Mouse (Mus musculus): ENCODE data around the gene Leo1. TPM values are rescaled to one million over a fixed set of nuclear protein-coding genes. Genes with fewer than 3 reads are reported as not detected.

The Leo1 gene
- 37.5 and 42.3 TPM in 2 replicates for polyA plus RNA-seq (2015; fragmentation: Nextera tagmentation; extraction: Ambion mirVana)

DNA sequence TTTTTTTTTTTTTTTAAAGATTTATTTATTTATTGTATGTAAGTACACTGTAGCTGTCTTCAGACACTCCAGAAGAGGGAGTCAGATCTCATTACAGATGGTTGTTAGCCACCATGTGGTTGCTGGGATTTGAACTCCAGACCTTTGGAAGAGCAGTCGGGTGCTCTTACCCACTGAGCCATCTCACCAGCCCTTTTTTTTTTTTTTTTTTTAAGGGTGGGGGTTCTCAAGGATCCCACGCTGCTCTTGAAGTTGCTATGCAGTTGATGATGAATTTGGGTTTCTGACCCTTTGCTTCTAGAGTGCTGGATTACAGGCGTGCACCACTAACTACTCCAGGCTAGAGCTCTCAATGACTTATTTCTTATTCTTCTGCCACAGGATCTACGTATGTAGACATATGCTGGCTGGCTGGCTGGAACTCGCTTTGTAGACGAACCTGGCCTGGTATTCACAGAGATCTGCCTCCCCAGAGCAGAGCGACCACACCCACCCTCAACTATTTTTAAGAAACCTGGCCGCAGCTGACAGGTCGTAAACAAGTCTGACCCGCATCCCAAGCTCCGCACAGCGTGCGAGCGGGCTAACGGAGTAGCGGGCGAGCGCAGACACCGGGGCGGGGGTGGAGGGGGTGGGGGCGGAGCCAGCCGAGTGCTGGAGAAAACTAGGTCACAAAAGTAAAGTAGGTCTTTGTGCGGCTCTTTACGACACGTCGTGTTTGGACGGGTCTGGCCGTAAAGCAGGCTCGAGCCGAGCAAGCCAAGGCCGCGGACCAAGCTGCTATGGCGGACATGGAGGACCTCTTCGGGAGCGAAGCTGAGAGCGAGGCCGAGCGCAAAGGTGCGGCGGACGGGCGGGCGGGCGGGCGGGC lies at the start of gene Leo1:
Leo1 (plus strand) TSS at position 729 of the 871 bp plus-strand sequence.
- peak within 1 kb of the TSS; percentile 57 for H3K9ac ChIP-seq
- H3K4me2 ChIP-seq = peak within 1 kb of the TSS; percentile 70
- 1% methylated on average over 44 of the region's 45 CpGs for WGBS
- peak within 1 kb of the TSS; percentile 88 for H3K27ac ChIP-seq
- no peaks in the 10 kb centered on the region for H3K27me3 ChIP-seq
- H3K9me3 ChIP-seq = no peaks in the 10 kb centered on the region
- ATAC-seq (ENCODE audit: insufficient number of reproducible peaks, low FRiP score, low TSS enrichment, low read depth) = peak; percentile 90
- peak within 1 kb of the TSS; percentile 77 for H3K4me3 ChIP-seq
- peaks cover 13% of the 10 kb centered on the region for H3K36me3 ChIP-seq
- peaks cover 14% of the 10 kb centered on the region for H3K4me1 ChIP-seq

DNA sequence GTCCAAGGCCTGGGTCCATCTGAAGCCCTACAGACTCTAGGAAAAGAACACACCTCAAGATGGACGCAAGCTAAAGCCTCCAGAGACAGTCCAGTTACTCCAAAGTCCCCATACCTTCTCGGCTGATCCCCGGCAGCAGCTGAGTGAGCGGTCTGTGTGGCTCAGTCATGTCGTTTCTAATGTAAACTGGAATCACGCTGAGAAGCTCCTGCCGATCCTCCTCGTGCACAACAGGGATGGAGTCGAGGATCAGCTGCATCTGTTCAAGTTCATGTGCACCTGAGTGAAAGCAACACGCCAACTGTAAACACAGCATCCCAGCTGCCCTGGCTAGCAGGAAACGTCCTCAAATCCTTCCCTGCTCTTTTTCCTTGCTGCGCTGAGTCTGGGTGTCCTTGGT lies 48.1 kb upstream of the Leo1 start:
- Histone ChIP-seq H3K4me3 (no peak overlapping the region), H3K4me1 (no peaks in the 10 kb centered on the region), H3K27ac (no peak overlapping the region), H3K9me3 (no peaks in the 10 kb centered on the region), H3K27me3 (no peaks in the 10 kb centered on the region), H3K9ac (no peak overlapping the region), H3K36me3 (peaks cover 76% of the 10 kb centered on the region), H3K4me2 (no peak overlapping the region)
- WGBS = 81% methylated on average over 12 of the region's 12 CpGs
- ATAC-seq (ENCODE audit: insufficient number of reproducible peaks, low FRiP score, low TSS enrichment, low read depth) = no peak

DNA sequence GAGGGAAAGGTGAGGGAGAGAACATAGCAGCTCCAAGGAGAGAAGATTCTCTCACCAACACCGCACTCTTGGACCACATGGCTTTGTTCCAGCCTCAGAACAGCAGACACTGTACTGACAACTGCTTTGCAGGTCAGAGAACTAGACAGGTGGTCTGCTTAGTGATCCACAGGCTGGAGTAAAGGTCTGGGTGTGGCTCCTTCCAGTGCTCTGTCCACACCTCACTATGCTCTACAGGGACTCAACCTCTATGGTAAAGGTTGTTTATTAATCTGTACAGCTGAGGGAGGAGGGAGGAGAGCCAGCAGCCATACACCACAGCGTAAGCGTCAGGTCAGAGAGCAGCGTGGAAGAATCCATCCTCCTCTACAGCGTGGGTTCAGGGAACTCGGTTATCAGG lies 45.4 kb upstream of the Leo1 start:
- Histone ChIP-seq H3K9ac (no peak overlapping the region), H3K4me1 (no peaks in the 10 kb centered on the region), H3K4me2 (no peak overlapping the region), H3K27me3 (no peaks in the 10 kb centered on the region), H3K4me3 (no peak overlapping the region), H3K27ac (no peak overlapping the region), H3K9me3 (no peaks in the 10 kb centered on the region), H3K36me3 (peaks cover 63% of the 10 kb centered on the region)
- no peak for ATAC-seq (ENCODE audit: insufficient number of reproducible peaks, low FRiP score, low TSS enrichment, low read depth)
- 89% methylated on average over 6 of the region's 6 CpGs for WGBS

DNA sequence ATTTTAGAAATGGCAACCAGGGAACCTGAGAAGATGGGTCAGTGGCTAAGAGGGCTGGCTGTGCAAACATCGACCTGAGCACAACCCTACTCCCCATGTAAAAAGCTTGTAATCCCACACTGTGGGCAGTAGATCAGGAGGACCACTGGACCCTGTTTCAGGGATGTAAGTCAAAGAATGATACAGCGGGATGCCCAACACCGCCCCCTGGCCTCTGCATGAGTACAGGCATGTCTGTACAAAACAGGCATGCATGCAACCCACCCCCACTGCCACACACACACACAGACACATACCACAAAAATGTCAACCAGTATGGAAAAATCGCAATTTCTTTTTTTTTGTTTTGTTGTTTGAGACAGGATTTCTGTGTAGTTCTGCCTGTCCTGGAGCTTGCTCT lies 42.3 kb upstream of the Leo1 start:
- H3K4me1 ChIP-seq = peaks cover 18% of the 10 kb centered on the region
- H3K9ac ChIP-seq = no peak overlapping the region
- H3K27ac ChIP-seq = no peak overlapping the region
- peaks cover 41% of the 10 kb centered on the region for H3K36me3 ChIP-seq
- no peak overlapping the region for H3K4me3 ChIP-seq
- 83% methylated on average over 4 of the region's 4 CpGs for WGBS
- no peaks in the 10 kb centered on the region for H3K27me3 ChIP-seq
- H3K9me3 ChIP-seq = no peaks in the 10 kb centered on the region
- no peak for ATAC-seq (ENCODE audit: insufficient number of reproducible peaks, low FRiP score, low TSS enrichment, low read depth)
- no peak overlapping the region for H3K4me2 ChIP-seq

DNA sequence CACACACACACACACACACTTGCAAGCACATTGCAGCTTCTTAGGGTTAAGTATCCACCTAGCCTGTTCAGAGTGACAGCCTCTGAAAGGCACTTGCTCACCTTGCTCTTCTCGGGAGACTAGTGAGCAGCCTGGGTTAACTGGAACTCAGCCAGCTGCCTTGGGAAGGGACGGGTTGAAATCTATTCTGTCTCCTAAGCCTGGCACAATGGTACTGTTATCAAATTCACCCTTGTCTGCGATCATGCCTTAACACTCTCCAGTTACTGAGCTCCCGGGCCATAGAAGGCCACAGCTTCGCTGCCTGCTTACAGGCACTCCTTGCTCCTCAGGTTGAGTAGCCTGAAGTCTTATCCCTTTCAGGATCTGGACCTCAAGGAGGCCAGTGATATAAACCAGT lies 40.7 kb upstream of the Leo1 start:
- WGBS = 71% methylated on average over 5 of the region's 5 CpGs
- Histone ChIP-seq H3K27me3 (no peaks in the 10 kb centered on the region), H3K9ac (no peak overlapping the region), H3K36me3 (peaks cover 30% of the 10 kb centered on the region), H3K27ac (no peak overlapping the region), H3K4me2 (no peak overlapping the region), H3K4me1 (peaks cover 24% of the 10 kb centered on the region), H3K9me3 (no peaks in the 10 kb centered on the region), H3K4me3 (no peak overlapping the region)
- no peak for ATAC-seq (ENCODE audit: insufficient number of reproducible peaks, low FRiP score, low TSS enrichment, low read depth)

DNA sequence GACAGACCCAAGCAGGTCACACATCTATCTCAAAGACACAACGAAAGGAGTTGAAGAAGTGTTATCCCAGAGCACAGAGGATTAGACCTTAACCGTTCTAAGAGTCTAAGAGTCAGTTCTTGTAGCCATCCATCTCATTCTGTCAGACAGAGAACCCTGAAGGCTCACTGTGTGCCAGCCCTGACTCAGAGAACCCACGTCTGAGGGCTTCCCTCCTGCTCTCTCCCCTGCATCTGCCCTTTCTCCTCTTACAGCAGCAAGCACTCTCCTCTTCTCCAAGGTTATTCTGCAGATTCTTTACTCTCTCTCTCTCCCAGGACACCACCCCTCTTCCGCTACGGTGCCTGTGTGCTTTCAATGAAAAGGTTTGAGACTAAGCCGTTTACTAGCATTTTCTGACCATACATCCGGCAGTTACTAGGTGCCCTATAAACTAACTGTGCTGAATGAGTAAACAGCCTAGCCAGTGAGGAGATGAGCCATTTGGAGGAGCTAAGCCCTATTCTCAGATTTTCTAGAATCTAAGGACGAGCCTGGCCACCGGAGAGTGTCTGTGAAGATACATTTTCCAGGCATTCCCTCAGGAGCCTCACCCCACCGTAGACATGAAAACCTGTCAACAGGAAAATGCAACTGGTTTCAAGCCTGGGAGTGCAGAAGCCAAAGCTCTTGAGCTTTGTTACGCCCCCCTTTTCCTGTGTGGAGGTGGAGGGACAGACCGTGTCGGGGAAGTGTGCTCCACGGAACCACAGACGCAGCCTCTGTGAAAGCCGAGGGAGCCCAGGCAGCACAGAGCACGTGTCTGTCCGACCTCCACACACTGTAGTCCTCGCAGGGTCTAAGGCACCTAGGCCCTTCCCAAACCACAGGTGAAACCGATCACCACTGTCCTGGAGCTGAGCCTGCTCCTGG lies 39.5 kb upstream of the Leo1 start:
- peaks cover 31% of the 10 kb centered on the region for H3K4me1 ChIP-seq
- no peaks in the 10 kb centered on the region for H3K27me3 ChIP-seq
- no peak overlapping the region for H3K27ac ChIP-seq
- no peak overlapping the region for H3K4me3 ChIP-seq
- H3K36me3 ChIP-seq = peaks cover 20% of the 10 kb centered on the region
- no peak overlapping the region for H3K9ac ChIP-seq
- no peaks in the 10 kb centered on the region for H3K9me3 ChIP-seq
- H3K4me2 ChIP-seq = no peak overlapping the region
- WGBS = 57% methylated on average over 20 of the region's 20 CpGs
- no peak for ATAC-seq (ENCODE audit: insufficient number of reproducible peaks, low FRiP score, low TSS enrichment, low read depth)

DNA sequence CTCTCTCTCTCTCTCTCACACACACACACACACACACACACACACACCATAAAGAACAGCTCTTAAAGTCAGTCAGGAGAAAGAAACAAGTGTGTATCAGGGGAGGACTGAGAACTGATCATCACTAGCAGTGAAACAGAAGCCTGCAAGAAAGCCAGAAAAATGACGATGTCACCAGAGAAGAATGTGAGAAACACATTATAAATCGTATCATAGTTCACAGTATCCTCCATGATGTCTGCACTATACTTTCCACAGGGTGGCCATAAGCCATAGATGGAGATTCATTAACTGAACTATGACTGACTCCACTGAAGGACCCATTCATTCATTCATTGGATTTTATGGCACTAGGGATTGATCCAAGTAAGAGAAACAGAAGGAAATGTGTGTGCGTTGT lies 37.8 kb upstream of the Leo1 start:
- Histone ChIP-seq H3K9me3 (no peaks in the 10 kb centered on the region), H3K27ac (no peak overlapping the region), H3K4me3 (no peak overlapping the region), H3K9ac (no peak overlapping the region), H3K4me2 (no peak overlapping the region), H3K4me1 (peaks cover 41% of the 10 kb centered on the region), H3K27me3 (no peaks in the 10 kb centered on the region), H3K36me3 (0 out of 2 replicates have a peak, but pooled peaks cover 4% of the 10 kb centered on the region)
- WGBS = 40% methylated on average over 3 of the region's 3 CpGs
- ATAC-seq (ENCODE audit: insufficient number of reproducible peaks, low FRiP score, low TSS enrichment, low read depth) = peak; percentile 43; the same call in 1 of the 2 replicates

DNA sequence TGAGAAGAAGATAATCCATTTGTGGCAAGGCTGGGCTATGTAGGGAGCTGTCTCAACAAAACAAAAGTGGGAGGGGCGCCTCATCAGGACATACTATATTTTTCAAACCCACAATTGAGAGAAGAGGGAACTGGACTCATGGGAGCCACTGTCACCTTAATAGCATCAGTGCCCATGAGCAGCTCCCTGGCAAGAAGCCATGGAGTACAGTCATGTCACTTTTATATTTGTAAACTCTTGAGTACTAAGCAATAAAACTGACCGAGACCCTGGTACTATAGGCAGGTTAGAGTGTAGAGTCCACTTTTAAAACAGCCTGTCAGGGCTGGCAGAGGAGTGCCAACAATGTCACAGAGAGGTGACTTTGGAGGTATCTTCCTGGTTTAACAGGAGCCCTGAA lies 35.2 kb upstream of the Leo1 start:
- no peak for ATAC-seq (ENCODE audit: insufficient number of reproducible peaks, low FRiP score, low TSS enrichment, low read depth)
- Histone ChIP-seq H3K4me1 (peaks cover 52% of the 10 kb centered on the region), H3K9ac (no peak overlapping the region), H3K27me3 (no peaks in the 10 kb centered on the region), H3K4me2 (no peak overlapping the region), H3K9me3 (no peaks in the 10 kb centered on the region), H3K4me3 (no peak overlapping the region), H3K36me3 (no peaks in the 10 kb centered on the region), H3K27ac (no peak overlapping the region)
- WGBS = 88% methylated on average over 2 of the region's 2 CpGs

DNA sequence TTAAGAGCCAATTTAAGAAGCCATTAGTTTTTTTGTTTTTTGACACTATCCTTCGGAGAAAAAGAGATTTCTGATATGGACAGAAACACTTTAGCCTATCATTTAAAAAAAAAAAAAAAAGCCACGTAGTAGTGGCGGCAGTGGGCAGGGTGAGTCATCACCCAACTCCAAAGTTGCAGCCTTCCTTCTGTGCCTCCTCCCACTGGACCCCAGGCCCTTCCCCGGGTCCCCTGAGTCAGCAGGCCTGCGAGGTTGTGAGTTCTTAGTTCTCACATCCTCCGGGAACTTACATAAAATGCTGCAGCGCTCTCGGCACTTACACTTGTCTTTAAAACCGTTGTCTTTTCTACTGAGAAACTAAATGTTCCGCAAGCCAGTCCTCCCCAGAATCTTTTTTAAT lies 33.5 kb upstream of the Leo1 start:
- H3K9ac ChIP-seq = no peak overlapping the region
- H3K36me3 ChIP-seq = no peaks in the 10 kb centered on the region
- H3K27me3 ChIP-seq = no peaks in the 10 kb centered on the region
- peak overlapping the region; percentile 18 for H3K4me3 ChIP-seq
- peaks cover 45% of the 10 kb centered on the region for H3K4me1 ChIP-seq
- no peak for ATAC-seq (ENCODE audit: insufficient number of reproducible peaks, low FRiP score, low TSS enrichment, low read depth)
- no peaks in the 10 kb centered on the region for H3K9me3 ChIP-seq
- no peak overlapping the region for H3K27ac ChIP-seq
- peak overlapping the region; percentile 81 for H3K4me2 ChIP-seq
- WGBS = 8% methylated on average over 10 of the region's 10 CpGs

DNA sequence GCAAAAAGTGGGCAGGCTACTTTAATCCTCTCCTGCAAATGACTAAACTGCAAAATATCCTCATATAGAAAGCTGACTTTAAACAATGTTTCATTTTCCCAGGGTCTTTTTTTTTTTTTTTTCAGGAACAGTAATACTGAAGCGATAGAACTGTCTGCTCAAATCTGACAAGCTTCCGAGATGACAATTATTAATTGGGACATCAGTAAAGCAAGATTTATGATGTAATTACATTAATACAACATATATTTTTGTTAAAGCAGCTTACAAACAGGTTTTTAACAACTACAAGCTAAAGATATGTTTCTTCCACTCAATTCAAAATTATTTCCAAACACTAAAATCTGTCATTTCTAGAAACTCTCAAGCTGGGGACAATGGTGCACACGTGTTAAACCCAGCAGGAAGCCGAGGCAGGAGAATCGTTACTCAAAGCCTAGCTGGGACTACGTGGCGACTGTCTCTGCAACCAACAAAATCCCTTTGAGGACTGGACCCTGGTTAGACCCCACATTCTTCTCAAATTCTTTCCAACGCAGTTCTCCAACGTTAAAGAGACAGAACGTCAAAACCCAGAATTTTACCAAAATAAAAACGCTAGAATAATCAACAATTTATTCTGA lies 33.0 kb upstream of the Leo1 start:
- H3K27ac ChIP-seq = peak overlapping the region; percentile 99
- 3% methylated on average over 11 of the region's 11 CpGs for WGBS
- no peaks in the 10 kb centered on the region for H3K36me3 ChIP-seq

DNA sequence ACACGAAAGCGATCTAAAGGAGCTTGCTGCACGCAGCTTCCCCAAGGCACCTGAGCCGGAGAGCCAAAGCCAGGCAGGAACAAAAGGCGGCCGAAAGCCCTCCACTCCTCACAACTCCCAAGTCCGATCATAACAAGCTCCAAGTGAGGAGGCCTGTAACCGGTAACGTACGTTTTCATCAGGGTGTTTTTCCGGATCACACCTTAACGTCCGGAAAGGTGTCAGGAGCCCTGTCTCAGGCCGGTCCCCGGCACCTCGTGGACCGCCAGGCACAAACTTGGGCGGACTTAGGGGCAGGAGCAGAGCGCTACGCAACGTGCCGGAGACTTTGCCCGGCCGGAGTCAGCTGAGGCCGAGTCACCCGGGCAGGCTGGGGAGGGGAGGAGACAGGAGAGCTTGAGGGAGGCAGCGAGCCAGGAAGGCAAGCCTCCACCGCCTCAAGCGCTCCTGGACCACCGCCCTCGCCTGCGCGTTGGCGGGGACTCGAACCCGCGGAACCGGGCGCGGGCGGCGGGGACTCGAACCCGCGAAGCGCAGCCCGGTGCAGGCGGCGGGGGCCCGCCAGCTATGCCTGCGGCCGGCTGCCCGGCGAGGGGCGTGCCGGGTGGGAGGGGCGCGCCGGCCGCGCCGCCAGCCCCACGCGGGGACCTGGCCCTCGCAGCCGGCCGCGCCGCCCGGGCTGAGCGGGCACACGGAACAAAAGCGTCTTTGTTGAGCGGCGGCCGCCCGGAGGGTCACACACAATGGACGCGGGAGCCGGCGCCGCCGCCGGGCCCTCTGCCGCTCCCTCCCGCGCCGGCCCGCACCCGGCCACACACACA lies 32.1 kb upstream of the Leo1 start:
- H3K4me3 ChIP-seq = peak overlapping the region; percentile 80
- H3K4me1 ChIP-seq = peaks cover 33% of the 10 kb centered on the region
- peak; percentile 84 for ATAC-seq (ENCODE audit: insufficient number of reproducible peaks, low FRiP score, low TSS enrichment, low read depth)
- H3K27ac ChIP-seq = peak overlapping the region; percentile 99
- WGBS = under 1% methylated on average over 88 of the region's 90 CpGs
- no peaks in the 10 kb centered on the region for H3K36me3 ChIP-seq
- peak overlapping the region; percentile 81 for H3K4me2 ChIP-seq
- H3K9ac ChIP-seq = peak overlapping the region; percentile 70
- no peaks in the 10 kb centered on the region for H3K27me3 ChIP-seq
- no peaks in the 10 kb centered on the region for H3K9me3 ChIP-seq

More for the DNA sequence above, 33.0 kb upstream of the Leo1 start:
- Histone ChIP-seq H3K4me3 (peak overlapping the region; percentile 80), H3K4me1 (peaks cover 41% of the 10 kb centered on the region), H3K4me2 (peak overlapping the region; percentile 81), H3K9me3 (no peaks in the 10 kb centered on the region), H3K9ac (peak overlapping the region; percentile 70; the same call in 1 of the 2 replicates), H3K27me3 (no peaks in the 10 kb centered on the region)
- no peak for ATAC-seq (ENCODE audit: insufficient number of reproducible peaks, low FRiP score, low TSS enrichment, low read depth)

Measured in limb, embryonic 15.5 days (tissue).